Mouse (Mus musculus) inflammation-experienced regulatory T-cells, adult 6 months (primary cell): ENCODE data around the gene Cpox. TPM values are rescaled to one million over a fixed set of nuclear protein-coding genes. Genes with fewer than 3 reads are reported as not detected.

Experiments used
- ATAC-seq: one replicate; pipeline ENCODE4 v1.8.0; 2017
- polyA plus RNA-seq, 3 experiments: library from polyadenylated mRNA; unstranded; fragments of 100-300 nt; shearing (Covaris generic); gene quantifications; one replicate each; pipeline ENCODE4 v1.2.1; 2017

The Cpox gene
- polyA plus RNA-seq, 3 experiments from 2014 or later: 38.9 to 52.3 (median 41.0) TPM

GRCm38 (mm10) chr16:58670643-58671042 is 551 bp downstream of the Cpox start:
- peak; percentile 33 for ATAC-seq

- ATAC-seq: no peak
Observed at GRCm38 (mm10) chr16:58671212-58671985, 1.3 kb downstream of the Cpox start.

- ATAC-seq: no peak
Observed at GRCm38 (mm10) chr16:58672396-58672795, 2.3 kb downstream of the Cpox start.

DNA sequence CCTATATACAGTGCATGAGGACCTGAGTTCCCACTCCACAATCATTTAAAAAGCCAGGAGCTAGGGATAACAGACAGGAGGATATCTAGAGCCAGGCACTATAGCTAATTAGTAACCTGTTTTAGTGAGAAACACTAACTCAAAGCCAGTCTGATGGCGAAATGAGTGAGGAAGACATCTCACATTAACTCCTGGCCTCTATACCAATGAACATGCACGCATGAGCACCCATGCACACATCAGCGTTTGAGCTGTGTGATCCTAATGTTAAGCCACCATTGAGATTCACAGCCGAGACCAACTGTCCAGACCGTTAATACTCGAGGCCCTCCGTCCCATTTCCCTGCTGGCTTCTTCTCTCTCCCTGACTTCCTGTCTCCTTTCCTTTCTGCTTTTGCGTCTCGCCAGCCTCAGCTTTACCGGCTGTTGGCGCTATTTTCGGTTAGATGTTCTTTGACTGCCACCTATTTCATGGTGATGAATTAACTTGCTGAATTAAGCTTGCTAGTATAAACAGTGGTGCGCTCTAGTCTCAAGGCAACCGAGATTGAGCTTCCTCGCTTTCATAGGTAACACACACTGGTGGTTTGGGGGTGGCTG is 3.8 kb downstream of the Cpox start:
- ATAC-seq: no peak

GRCm38 (mm10) chr16:58675256-58675655 is 5.2 kb downstream of the Cpox start:
- no peak for ATAC-seq

DNA sequence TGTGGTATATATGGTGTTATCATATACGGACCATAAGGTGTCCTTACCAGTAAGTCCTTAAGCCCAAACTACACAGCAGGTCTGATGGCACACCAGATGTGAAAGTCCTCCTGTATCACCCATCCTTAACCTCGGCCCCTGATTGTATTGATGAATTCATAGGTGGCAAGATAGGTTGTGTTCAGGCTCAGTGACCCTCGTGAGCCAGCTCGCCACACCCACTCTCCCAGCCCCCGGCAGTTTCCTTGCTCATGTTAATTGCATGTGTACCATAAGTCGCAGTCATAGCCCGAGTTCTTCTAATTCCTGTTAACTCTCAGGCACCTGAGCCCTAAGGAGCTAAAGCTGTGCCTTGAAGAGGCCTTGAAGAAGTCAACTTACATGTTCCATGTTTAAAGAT is 6.1 kb downstream of the Cpox start:
- ATAC-seq: no peak

GRCm38 (mm10) chr16:58676633-58677032 is 6.5 kb downstream of the Cpox start:
- ATAC-seq: no peak

DNA sequence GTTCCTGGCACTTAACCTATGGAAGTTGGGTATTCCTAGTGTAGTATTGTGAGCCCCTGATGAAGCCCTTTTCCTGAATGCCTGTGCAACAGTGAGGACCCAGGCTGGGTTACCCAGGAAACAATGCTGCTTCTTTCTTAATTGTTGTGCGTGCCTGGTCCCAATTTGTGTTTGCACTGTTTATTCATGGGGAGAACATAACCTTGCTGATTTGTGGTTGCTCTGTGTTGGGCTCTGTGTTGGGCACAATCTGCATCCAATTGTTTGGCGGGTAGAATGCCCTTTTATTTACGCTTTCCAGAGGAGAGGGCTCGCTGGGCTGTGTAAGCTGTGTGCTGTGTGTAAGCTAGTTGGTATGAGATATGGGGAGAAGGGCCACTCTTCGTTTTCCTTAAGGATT is 7.4 kb downstream of the Cpox start:
- no peak for ATAC-seq

DNA sequence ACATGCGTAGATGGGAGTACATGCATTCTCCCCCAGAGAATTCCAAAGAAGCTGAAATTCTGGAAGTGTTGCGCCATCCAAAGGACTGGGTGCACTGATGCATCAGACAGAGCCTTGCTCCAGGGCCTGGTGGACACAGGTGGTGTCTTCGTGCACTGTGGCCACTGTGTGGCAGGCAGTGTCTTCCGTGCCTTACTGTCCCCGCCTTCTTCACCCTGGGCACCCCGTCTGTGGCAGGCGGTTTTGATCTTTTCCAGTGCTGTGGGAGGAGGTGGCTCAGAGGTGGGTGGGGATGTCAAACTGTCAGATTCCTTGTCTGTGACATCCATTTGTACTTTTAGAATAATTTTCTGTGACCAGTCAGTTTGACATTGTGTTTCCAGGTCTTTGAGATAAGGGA is 8.6 kb downstream of the Cpox start:
- peak; percentile 67 for ATAC-seq

DNA sequence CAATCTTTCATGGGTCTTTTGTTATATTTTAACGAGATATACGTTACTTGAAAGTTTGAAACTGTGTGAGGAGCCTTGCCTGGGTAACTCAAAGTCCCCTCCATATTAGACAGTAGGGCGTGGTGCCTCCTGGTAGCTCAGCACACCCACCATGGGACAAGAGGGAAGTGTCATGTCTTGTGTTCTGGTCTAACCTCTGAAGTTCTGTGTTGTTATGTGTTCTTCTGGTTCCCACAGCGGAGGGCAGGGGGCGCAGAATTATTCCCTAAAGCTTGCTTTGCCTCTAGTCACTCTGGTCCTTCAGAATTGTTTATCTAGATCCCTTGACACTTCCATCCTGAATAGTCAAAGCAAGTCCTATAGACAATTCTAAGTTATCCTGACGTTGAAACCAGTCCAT is 12.0 kb downstream of the Cpox start:
- no peak for ATAC-seq

- no peak for ATAC-seq
Observed at GRCm38 (mm10) chr16:58682870-58683269, 12.8 kb downstream of the Cpox start.

GRCm38 (mm10) chr16:58683911-58684310 is 13.8 kb downstream of the Cpox start:
- no peak for ATAC-seq

- ATAC-seq: peak; percentile 25
Observed at GRCm38 (mm10) chr16:58684537-58684936, 14.4 kb downstream of the Cpox start.

DNA sequence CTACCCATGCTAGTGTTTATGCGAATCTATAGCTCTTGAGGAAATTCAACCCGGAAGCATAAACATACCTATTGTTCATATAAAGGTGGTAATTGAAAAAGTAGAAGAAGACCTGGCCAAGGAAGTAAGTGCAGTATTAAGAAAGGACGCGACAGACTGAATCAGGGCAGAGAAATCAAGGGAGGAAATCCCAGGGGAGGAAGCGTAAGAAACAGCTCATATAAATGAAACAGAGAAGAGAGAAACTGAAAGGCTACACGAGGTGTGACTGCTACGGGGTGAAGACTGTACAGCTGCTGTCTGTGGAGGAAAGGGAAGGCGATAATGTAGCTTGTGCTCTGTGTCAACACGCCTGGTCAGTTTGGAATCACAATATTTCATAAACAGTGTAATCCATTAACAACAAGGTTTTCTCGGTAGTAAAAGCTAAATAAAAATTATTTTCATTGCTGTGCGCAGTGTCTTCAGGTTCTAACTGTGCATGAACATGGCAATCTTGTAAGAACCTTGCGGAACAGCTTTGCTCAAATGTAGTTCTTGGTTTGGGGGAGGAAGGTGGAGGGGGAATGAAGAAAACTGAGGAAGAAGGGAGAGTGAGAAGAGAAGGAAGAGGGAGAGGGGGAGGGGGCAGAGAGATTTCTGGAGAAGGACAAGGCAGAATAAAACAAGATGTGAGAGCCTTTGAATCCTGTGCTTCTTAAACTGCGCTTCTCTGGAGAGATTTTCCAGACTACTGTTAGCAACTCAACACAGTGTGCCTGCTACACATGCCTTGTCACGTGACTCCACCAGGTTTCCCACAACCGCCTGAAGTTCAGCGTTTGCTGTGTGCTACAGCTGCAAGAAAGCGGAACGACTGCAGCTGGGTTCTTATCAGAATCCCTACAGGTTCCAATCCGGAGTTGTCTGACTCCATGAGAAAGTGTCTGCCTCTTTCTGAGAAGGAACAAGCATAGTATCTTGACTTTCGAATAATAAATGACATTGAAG is 15.8 kb downstream of the Cpox start:
- peak; percentile 41 for ATAC-seq

GRCm38 (mm10) chr16:58688534-58688933 is 18.4 kb downstream of the Cpox start:
- no peak for ATAC-seq

GRCm38 (mm10) chr16:58689555-58690169 is 19.6 kb downstream of the Cpox start:
- peak; percentile 33 for ATAC-seq

DNA sequence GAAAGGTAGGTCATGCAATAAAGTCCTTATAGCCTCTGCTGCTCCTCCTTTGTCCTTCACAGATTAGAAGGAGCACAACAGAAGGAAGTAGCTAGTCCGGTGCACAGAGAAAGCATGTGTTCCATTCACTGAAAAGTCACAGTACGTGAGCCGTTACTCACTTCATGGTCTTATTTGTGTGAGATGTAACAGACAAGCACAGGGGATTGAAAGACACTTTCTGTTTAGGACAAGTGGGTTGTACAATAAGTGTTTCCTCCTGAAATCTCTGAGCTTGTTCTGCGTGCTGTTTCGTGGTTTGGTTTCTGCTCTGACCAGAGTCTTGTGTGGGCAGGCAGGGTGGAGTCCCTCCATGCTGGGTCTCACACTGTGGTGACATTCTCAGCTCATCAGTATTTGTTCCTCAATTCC is 20.2 kb downstream of the Cpox start:
- ATAC-seq: peak; percentile 44

- ATAC-seq: peak; percentile 31
Observed at GRCm38 (mm10) chr16:58694091-58694490, 24.0 kb downstream of the Cpox start.

DNA sequence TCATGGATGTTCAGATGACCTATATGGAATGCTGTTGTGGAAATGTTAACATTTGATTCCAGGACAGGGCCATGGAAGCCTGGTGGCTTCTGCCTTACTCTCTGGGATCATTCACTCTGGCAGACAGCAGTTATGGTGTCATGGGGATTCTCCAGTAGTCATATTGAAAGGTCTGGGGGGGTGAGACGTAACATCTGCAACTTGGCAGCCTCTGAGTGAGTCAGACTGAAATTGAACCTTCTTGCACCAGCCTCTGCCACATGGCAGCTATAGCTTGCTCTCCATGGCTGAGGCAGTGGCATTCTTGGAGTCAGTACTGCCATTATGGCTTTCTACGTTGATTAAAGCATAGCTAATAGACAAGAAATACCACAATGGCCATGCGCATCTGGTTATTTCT is 26.7 kb downstream of the Cpox start:
- ATAC-seq: peak; percentile 42

DNA sequence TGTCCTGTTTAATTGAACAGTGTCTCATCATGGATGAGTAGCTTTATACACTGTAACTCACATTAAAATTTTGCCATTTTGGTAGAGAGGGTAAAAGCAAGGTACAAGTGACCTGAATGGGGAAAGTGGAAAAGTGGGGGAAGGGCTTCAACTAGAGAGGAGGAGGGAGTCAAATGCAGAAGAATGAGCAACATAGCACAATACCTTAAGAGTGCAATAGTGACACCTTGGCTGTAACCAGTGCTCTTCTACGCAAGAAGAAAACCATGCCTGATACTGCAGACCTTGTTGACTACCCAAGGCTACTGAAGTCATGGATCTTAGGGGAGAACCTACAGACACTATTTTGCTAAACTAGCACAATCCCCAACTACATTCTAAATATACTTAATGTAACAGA is 27.2 kb downstream of the Cpox start:
- no peak for ATAC-seq

- ATAC-seq: no peak
Observed at GRCm38 (mm10) chr16:58700174-58700573, 30.1 kb downstream of the Cpox start.

DNA sequence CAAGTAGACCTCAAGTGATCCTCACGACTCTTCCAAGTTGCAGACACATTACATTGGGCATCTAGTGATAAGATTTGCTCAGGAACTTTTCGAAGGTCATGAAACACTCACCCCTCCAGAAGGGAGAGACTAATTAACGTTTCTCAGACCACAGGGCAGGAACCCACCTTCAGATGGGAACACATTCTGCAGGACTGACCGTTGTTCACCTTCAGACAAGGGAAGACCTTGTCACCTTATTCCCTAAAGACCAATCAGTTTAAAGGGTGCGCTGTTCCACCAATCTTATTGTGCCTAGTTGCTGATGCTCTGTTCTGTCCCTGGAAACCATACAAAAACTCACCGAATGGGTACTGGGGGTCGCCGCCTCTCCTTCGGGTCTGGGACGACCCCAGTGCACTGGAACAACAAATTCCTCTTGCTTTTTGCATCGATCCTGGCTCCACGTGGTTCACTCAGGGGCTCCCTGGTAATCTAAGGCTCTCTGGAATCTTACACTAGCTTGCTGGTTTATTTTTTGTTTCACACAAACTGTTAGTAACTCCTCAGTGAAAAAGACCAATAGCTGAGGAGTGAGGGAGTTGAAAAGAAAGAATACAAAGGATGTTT is 30.8 kb downstream of the Cpox start:
- no peak for ATAC-seq
